Mouse (Mus musculus): ENCODE measurements around the gene Themis2.

GRCm38 (mm10) chr4:132801176-132802077, 5.2 kb upstream of the Themis2 start:
- no peak for TF ChIP-seq CTCF (IDR thresholded peaks at IDR 0.05; ENCODE audit: extremely low read depth, insufficient read depth, insufficient read length, insufficient replicate concordance)
- TF ChIP-seq POLR2A (IDR thresholded peaks at IDR 0.05; ENCODE audit: low read depth, low read length) = no peak
